Mouse (Mus musculus): Measurements from ENCODE around the gene Gm5065. TPM values are rescaled to one million over a fixed set of nuclear protein-coding genes. Genes with fewer than 3 reads are reported as not detected.

Gene Gm5065
- polyA plus RNA-seq (2014; fragmentation: Nextera tagmentation; extraction: Ambion mirVana), result not detected in 2 replicates

DNA sequence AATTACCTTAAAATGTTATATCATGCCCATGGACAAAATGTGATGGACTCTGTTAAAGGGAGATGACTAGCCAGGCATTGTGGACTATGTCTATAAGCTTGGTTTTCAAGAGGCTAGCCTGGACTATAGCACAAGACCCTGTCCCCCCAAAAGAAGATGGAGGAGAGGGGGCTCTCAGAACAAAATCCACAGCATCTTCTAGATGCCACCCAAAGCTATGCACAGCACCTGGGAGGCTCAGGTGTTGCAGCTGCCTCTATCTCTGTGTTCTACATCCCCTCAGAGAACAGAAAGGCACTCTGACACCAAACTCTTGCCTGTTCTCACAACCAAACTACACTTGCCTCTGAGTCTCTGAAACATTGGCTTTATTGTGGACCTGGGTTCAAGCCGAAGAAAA lies at the start of gene Gm5065:
Gene Gm5065 (plus strand): TSS at position 301 of the 400 bp plus-strand sequence.
- Histone ChIP-seq H3K9ac (ENCODE audit: low read length) (no peak within 1 kb of the TSS), H3K9me3 (ENCODE audit: control insufficient read depth, low read length) (peaks cover 29% of the 10 kb centered on the region), H3K4me1 (ENCODE audit: control insufficient read depth in 2 of 2, insufficient read depth in 2 of 2, low read length in 2 of 2) (no peaks in the 10 kb centered on the region), H3K36me3 (ENCODE audit: control insufficient read depth, insufficient read depth, low read length) (no peaks in the 10 kb centered on the region), H3K27ac (replicated peaks in 1 of 2; ENCODE audit: control insufficient read depth in 1 of 2, insufficient read depth in 1 of 2, low read depth in 2 of 2, low read length in 2 of 2) (no peak within 1 kb of the TSS), H3K4me2 (ENCODE audit: low read length) (no peak within 1 kb of the TSS), H3K4me3 (ENCODE audit: control insufficient read depth in 1 of 2, insufficient read depth in 1 of 2, low read depth in 1 of 2, low read length in 2 of 2) (no peak within 1 kb of the TSS), H3K27me3 (ENCODE audit: control insufficient read depth, insufficient read depth, low read length) (no peaks in the 10 kb centered on the region)
- no peak for ATAC-seq (ENCODE audit: insufficient number of reproducible peaks, insufficient read depth, low FRiP score, low read depth)
- 62% methylated on average over 1 of the region's 1 CpGs for WGBS

DNA sequence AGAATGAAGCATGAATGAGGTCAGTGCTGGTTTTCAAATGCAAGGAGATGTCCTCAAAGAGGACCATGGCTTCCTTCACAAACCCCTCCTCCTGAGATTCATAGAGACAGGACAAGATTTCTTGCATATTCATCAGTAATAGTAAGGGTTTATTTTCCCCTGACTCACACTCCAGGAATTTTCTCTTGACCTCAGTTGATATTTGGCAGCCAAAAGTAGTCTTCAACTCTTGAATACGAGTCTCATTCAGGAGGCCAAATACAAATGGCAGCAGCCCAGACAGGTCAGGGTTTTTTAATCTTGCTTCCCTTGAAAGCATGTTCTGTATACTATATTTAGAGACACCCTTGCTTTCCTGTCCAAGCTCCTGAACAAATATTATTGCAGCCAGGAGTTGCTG lies 22.8 kb upstream of the Gm5065 start:
- Histone ChIP-seq H3K4me3 (ENCODE audit: control insufficient read depth in 1 of 2, insufficient read depth in 1 of 2, low read depth in 1 of 2, low read length in 2 of 2) (no peak overlapping the region), H3K36me3 (ENCODE audit: control insufficient read depth, insufficient read depth, low read length) (no peaks in the 10 kb centered on the region), H3K4me1 (ENCODE audit: control insufficient read depth in 2 of 2, insufficient read depth in 2 of 2, low read length in 2 of 2) (no peaks in the 10 kb centered on the region), H3K9me3 (ENCODE audit: control insufficient read depth, low read length) (peaks cover 22% of the 10 kb centered on the region; the same call in 1 of the 2 replicates), H3K27ac (replicated peaks in 1 of 2; ENCODE audit: control insufficient read depth in 1 of 2, insufficient read depth in 1 of 2, low read depth in 2 of 2, low read length in 2 of 2) (no peak overlapping the region), H3K27me3 (ENCODE audit: control insufficient read depth, insufficient read depth, low read length) (no peaks in the 10 kb centered on the region), H3K9ac (ENCODE audit: low read length) (no peak overlapping the region), H3K4me2 (ENCODE audit: low read length) (no peak overlapping the region)
- no peak for ATAC-seq (ENCODE audit: insufficient number of reproducible peaks, insufficient read depth, low FRiP score, low read depth)
- WGBS, result 59% methylated on average over 1 of the region's 1 CpGs

DNA sequence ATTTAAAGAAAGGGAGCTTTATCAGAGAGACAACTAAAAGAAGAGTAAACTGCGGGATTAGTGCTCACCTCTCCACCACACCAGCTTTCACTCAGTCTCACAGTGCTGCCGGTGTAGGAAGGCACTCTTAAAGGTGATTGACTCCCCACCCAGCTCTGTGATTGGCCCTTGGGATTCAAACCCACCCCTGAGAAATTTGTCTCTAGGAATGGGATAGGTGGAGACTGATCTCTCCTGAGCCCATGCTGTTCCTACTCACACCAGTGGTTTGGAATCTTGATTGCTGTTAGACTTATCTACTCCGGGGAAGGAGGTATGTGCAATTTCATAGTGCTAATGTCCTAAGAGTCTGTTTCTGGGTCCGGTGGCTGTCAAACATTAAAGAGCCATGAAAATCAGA lies 598 bp downstream of the Gm5065 start, which contains the start of gene Nlrp2:
Gene Nlrp2 (minus strand): TSS at position 101 of the 400 bp plus-strand sequence.
- Histone ChIP-seq H3K27me3 (ENCODE audit: control insufficient read depth, insufficient read depth, low read length) (no peaks in the 10 kb centered on the region), H3K4me2 (ENCODE audit: low read length) (no peak within 1 kb of the TSS), H3K27ac (replicated peaks in 1 of 2; ENCODE audit: control insufficient read depth in 1 of 2, insufficient read depth in 1 of 2, low read depth in 2 of 2, low read length in 2 of 2) (no peak within 1 kb of the TSS), H3K36me3 (ENCODE audit: control insufficient read depth, insufficient read depth, low read length) (no peaks in the 10 kb centered on the region), H3K4me1 (ENCODE audit: control insufficient read depth in 2 of 2, insufficient read depth in 2 of 2, low read length in 2 of 2) (no peaks in the 10 kb centered on the region), H3K9ac (ENCODE audit: low read length) (no peak within 1 kb of the TSS), H3K4me3 (ENCODE audit: control insufficient read depth in 1 of 2, insufficient read depth in 1 of 2, low read depth in 1 of 2, low read length in 2 of 2) (no peak within 1 kb of the TSS), H3K9me3 (ENCODE audit: control insufficient read depth, low read length) (peaks cover 34% of the 10 kb centered on the region)
- 70% methylated on average over 4 of the region's 4 CpGs for WGBS
- ATAC-seq (ENCODE audit: insufficient number of reproducible peaks, insufficient read depth, low FRiP score, low read depth), result no peak

GRCm38 (mm10) chr7:5363599-5363998 lies 13.3 kb downstream of the Gm5065 start:
- H3K4me1 ChIP-seq (ENCODE audit: control insufficient read depth in 2 of 2, insufficient read depth in 2 of 2, low read length in 2 of 2), result no peaks in the 10 kb centered on the region
- H3K4me3 ChIP-seq (ENCODE audit: control insufficient read depth in 1 of 2, insufficient read depth in 1 of 2, low read depth in 1 of 2, low read length in 2 of 2), result no peak overlapping the region
- H3K9ac ChIP-seq (ENCODE audit: low read length), result no peak overlapping the region
- H3K9me3 ChIP-seq (ENCODE audit: control insufficient read depth, low read length), result peaks cover 36% of the 10 kb centered on the region
- WGBS, result 87% methylated on average over 5 of the region's 5 CpGs
- H3K27me3 ChIP-seq (ENCODE audit: control insufficient read depth, insufficient read depth, low read length), result no peaks in the 10 kb centered on the region
- no peak overlapping the region for H3K4me2 ChIP-seq (ENCODE audit: low read length)
- no peak for ATAC-seq (ENCODE audit: insufficient number of reproducible peaks, insufficient read depth, low FRiP score, low read depth)
- H3K27ac ChIP-seq (replicated peaks in 1 of 2; ENCODE audit: control insufficient read depth in 1 of 2, insufficient read depth in 1 of 2, low read depth in 2 of 2, low read length in 2 of 2), result no peak overlapping the region
- no peaks in the 10 kb centered on the region for H3K36me3 ChIP-seq (ENCODE audit: control insufficient read depth, insufficient read depth, low read length)

- no peak overlapping the region for H3K9ac ChIP-seq (ENCODE audit: low read length)
- no peak overlapping the region for H3K27ac ChIP-seq (replicated peaks in 1 of 2; ENCODE audit: control insufficient read depth in 1 of 2, insufficient read depth in 1 of 2, low read depth in 2 of 2, low read length in 2 of 2)
- H3K36me3 ChIP-seq (ENCODE audit: control insufficient read depth, insufficient read depth, low read length), result no peaks in the 10 kb centered on the region
- peaks cover 23% of the 10 kb centered on the region for H3K9me3 ChIP-seq (ENCODE audit: control insufficient read depth, low read length)
- no peaks in the 10 kb centered on the region for H3K4me1 ChIP-seq (ENCODE audit: control insufficient read depth in 2 of 2, insufficient read depth in 2 of 2, low read length in 2 of 2)
- no peak for ATAC-seq (ENCODE audit: insufficient number of reproducible peaks, insufficient read depth, low FRiP score, low read depth)
- no peak overlapping the region for H3K4me3 ChIP-seq (ENCODE audit: control insufficient read depth in 1 of 2, insufficient read depth in 1 of 2, low read depth in 1 of 2, low read length in 2 of 2)
- no peak overlapping the region for H3K4me2 ChIP-seq (ENCODE audit: low read length)
- H3K27me3 ChIP-seq (ENCODE audit: control insufficient read depth, insufficient read depth, low read length), result no peaks in the 10 kb centered on the region
- 64% methylated on average over 2 of the region's 2 CpGs for WGBS
These were observed 16.4 kb downstream of the Gm5065 start for GRCm38 (mm10) chr7:5366724-5367123.

GRCm38 (mm10) chr7:5406201-5406600 lies 55.9 kb downstream of the Gm5065 start:
- no peak overlapping the region for H3K27ac ChIP-seq (replicated peaks in 1 of 2; ENCODE audit: control insufficient read depth in 1 of 2, insufficient read depth in 1 of 2, low read depth in 2 of 2, low read length in 2 of 2)
- no peak overlapping the region for H3K4me2 ChIP-seq (ENCODE audit: low read length)
- no peaks in the 10 kb centered on the region for H3K4me1 ChIP-seq (ENCODE audit: control insufficient read depth in 2 of 2, insufficient read depth in 2 of 2, low read length in 2 of 2)
- WGBS, result 28% methylated on average over 2 of the region's 2 CpGs
- no peaks in the 10 kb centered on the region for H3K27me3 ChIP-seq (ENCODE audit: control insufficient read depth, insufficient read depth, low read length)
- ATAC-seq (ENCODE audit: insufficient number of reproducible peaks, insufficient read depth, low FRiP score, low read depth), result no peak
- no peak overlapping the region for H3K4me3 ChIP-seq (ENCODE audit: control insufficient read depth in 1 of 2, insufficient read depth in 1 of 2, low read depth in 1 of 2, low read length in 2 of 2)
- H3K9me3 ChIP-seq (ENCODE audit: control insufficient read depth, low read length), result no peaks in the 10 kb centered on the region
- H3K9ac ChIP-seq (ENCODE audit: low read length), result no peak overlapping the region
- H3K36me3 ChIP-seq (ENCODE audit: control insufficient read depth, insufficient read depth, low read length), result no peaks in the 10 kb centered on the region

Other genes with a start within 250 kb of the Gm5065 start
- not detected in 2 replicates for gene Rfpl4, start 233.6 kb upstream of the Gm5065 start, polyA plus RNA-seq (2014; fragmentation: Nextera tagmentation; extraction: Ambion mirVana)
- gene Rasl2-9, start 224.6 kb upstream of the Gm5065 start, polyA plus RNA-seq (2014; fragmentation: Nextera tagmentation; extraction: Ambion mirVana), result 2.2 and 2.5 TPM in 2 replicates
- gene Vmn1r55, start 200.9 kb upstream of the Gm5065 start, polyA plus RNA-seq (2014; fragmentation: Nextera tagmentation; extraction: Ambion mirVana), result 0.01 TPM in 1 of 2 replicates, not detected in the other
- not detected in 2 replicates for gene Vmn1r56, start 153.8 kb upstream of the Gm5065 start, polyA plus RNA-seq (2014; fragmentation: Nextera tagmentation; extraction: Ambion mirVana)
- not detected in 2 replicates for gene Vmn1r57, start 132.0 kb upstream of the Gm5065 start, polyA plus RNA-seq (2014; fragmentation: Nextera tagmentation; extraction: Ambion mirVana)
- not detected in 2 replicates for gene Nlrp2, start 498 bp downstream of the Gm5065 start, polyA plus RNA-seq (2014; fragmentation: Nextera tagmentation; extraction: Ambion mirVana)
- gene Vmn1r58, start 62.9 kb downstream of the Gm5065 start, polyA plus RNA-seq (2014; fragmentation: Nextera tagmentation; extraction: Ambion mirVana), result not detected in 2 replicates
- gene Vmn1r59, start 106.2 kb downstream of the Gm5065 start, polyA plus RNA-seq (2014; fragmentation: Nextera tagmentation; extraction: Ambion mirVana), result not detected in 2 replicates
- gene Vmn2r28, start 143.4 kb downstream of the Gm5065 start, polyA plus RNA-seq (2014; fragmentation: Nextera tagmentation; extraction: Ambion mirVana), result not detected in 2 replicates
- gene Vmn1r60, start 196.8 kb downstream of the Gm5065 start, polyA plus RNA-seq (2014; fragmentation: Nextera tagmentation; extraction: Ambion mirVana), result not detected in 2 replicates

Measured in heart, embryonic 14.5 days (tissue).